ENCODE assay signal across 26 mouse cellular contexts in genomic region chr2:161342648-161343047, GRCm38 (mm10).
DNase-seq lines count a peak whose midpoint lies in the region; ATAC-seq and TF ChIP-seq lines count a peak whose summit lies in the region.
"Had no signal": no experiment of that assay in that cellular context is flagged by ENCODE, and none has a peak within 500 bp of the region (broad histone marks: within the 10 kb centered on the region; RNA-seq: fewer than 3 reads in every experiment).

No protein-coding gene starts in this region.

- no peak for TF ChIP-seq CTCF in forebrain, postnatal 0 days (IDR thresholded peaks at IDR 0.05; ENCODE audit: low read depth)
- no peak for TF ChIP-seq CTCF in liver, postnatal 0 days (IDR thresholded peaks at IDR 0.05; ENCODE audit: low read depth)

- WGBS in forebrain, embryonic 13.5 days = 95% methylated on average over 2 of the region's 2 CpGs
- WGBS in forebrain, postnatal 0 days = 90% methylated on average over 2 of the region's 2 CpGs
- 70% methylated on average over 2 of the region's 2 CpGs for WGBS in liver, postnatal 0 days (ENCODE audit: insufficient replicate concordance)
- 48% methylated on average over 2 of the region's 2 CpGs for WGBS in liver, embryonic 13.5 days (ENCODE audit: insufficient replicate concordance)

- no peak overlapping the region for H3K4me3 ChIP-seq in forebrain, embryonic 13.5 days
- no peak overlapping the region for H3K4me3 ChIP-seq in forebrain, postnatal 0 days (ENCODE audit: low read depth, low read length)
- H3K4me3 ChIP-seq in liver, postnatal 0 days (ENCODE audit: low read depth, low read length) = no peak overlapping the region
- no peak overlapping the region for H3K4me3 ChIP-seq in liver, embryonic 13.5 days (replicated peaks)
- H3K4me3 ChIP-seq: embryonic facial prominence, embryonic 12.5 days; heart, adult 2 months; hindbrain, embryonic 13.5 days; left cerebral cortex, adult 2 months; midbrain, embryonic 15.5 days had no signal

- ATAC-seq in forebrain, embryonic 13.5 days = no peak
- ATAC-seq in forebrain, postnatal 0 days = no peak
- no peak for ATAC-seq in liver, postnatal 0 days
- ATAC-seq in liver, embryonic 13.5 days (ENCODE audit: low read depth) = peak; percentile 84
- ATAC-seq: Patski had no signal

- H3K27ac ChIP-seq in forebrain, embryonic 13.5 days = peak overlapping the region; percentile 78
- no peak overlapping the region for H3K27ac ChIP-seq in forebrain, postnatal 0 days (ENCODE audit: low read depth, low read length)
- H3K27ac ChIP-seq in liver, postnatal 0 days (ENCODE audit: low read depth) = no peak overlapping the region
- peak overlapping the region; percentile 53 for H3K27ac ChIP-seq in liver, embryonic 13.5 days
- H3K27ac ChIP-seq: embryonic facial prominence, embryonic 12.5 days; heart, adult 2 months; heart, embryonic 15.5 days; kidney, embryonic 15.5 days; left cerebral cortex, adult 2 months; limb, embryonic 12.5 days had no signal

- H3K4me1 ChIP-seq in forebrain, embryonic 13.5 days = peaks cover 45% of the 10 kb centered on the region
- H3K4me1 ChIP-seq in forebrain, postnatal 0 days (ENCODE audit: insufficient read depth) = peaks cover 21% of the 10 kb centered on the region
- no peaks in the 10 kb centered on the region for H3K4me1 ChIP-seq in liver, postnatal 0 days (ENCODE audit: insufficient read depth)
- peaks cover 22% of the 10 kb centered on the region for H3K4me1 ChIP-seq in liver, embryonic 13.5 days (replicated peaks)

- H3K9ac ChIP-seq in forebrain, embryonic 13.5 days = no peak overlapping the region
- no peak overlapping the region for H3K9ac ChIP-seq in forebrain, postnatal 0 days
- H3K9ac ChIP-seq in liver, postnatal 0 days (replicated peaks) = no peak overlapping the region
- peak overlapping the region; percentile 22; the same call in 1 of the 2 replicates for H3K9ac ChIP-seq in liver, embryonic 13.5 days
- H3K9ac ChIP-seq: embryonic facial prominence, embryonic 12.5 days; hindbrain, embryonic 13.5 days; kidney, embryonic 15.5 days; limb, embryonic 12.5 days; midbrain, embryonic 15.5 days had no signal

- DNase-seq in forebrain, postnatal 0 days = no peak
- peak; percentile 56 for DNase-seq in liver
- DNase-seq in liver, postnatal 0 days = no peak
- peak; percentile 36 for DNase-seq in liver, embryonic 13.5 days
- DNase-seq in spleen, adult 12 weeks (ENCODE audit: low spot score) = no peak
- DNase-seq in spleen, postnatal 14 days (ENCODE audit: low spot score in 2 of 2) = no peak
- DNase-seq: adrenal gland, postnatal 10 days; cerebellum, adult 11-12 months; cerebellum, adult 9-11 months; embryo, embryonic 11 days; heart, adult 2 months; heart, postnatal 36 days; kidney, adult 18-20 months; kidney, postnatal 25 days; right cerebral cortex, adult 18-20 months; thymus, adult 2 months; thymus, postnatal 36 days had no signal

- no peaks in the 10 kb centered on the region for H3K9me3 ChIP-seq in forebrain, embryonic 13.5 days (replicated peaks)
- H3K9me3 ChIP-seq in forebrain, postnatal 0 days (ENCODE audit: low read length) = no peaks in the 10 kb centered on the region
- no peaks in the 10 kb centered on the region; the same call in 1 of the 2 replicates for H3K9me3 ChIP-seq in liver, postnatal 0 days (ENCODE audit: low read length)
- no peaks in the 10 kb centered on the region for H3K9me3 ChIP-seq in liver, embryonic 13.5 days (replicated peaks)
- H3K9me3 ChIP-seq: embryonic facial prominence, embryonic 12.5 days; heart, embryonic 15.5 days; hindbrain, embryonic 13.5 days; kidney, embryonic 15.5 days; limb, embryonic 12.5 days; midbrain, embryonic 15.5 days had no signal

- TF ChIP-seq EP300 in liver, postnatal 0 days (IDR thresholded peaks at IDR 0.05; ENCODE audit: low read depth) = no peak

- peaks cover 9% of the 10 kb centered on the region; the same call in 1 of the 2 replicates for H3K27me3 ChIP-seq in forebrain, embryonic 13.5 days
- no peaks in the 10 kb centered on the region for H3K27me3 ChIP-seq in forebrain, postnatal 0 days (ENCODE audit: insufficient read depth, low read length)
- no peaks in the 10 kb centered on the region for H3K27me3 ChIP-seq in liver, postnatal 0 days (ENCODE audit: insufficient read depth, low read length)
- H3K27me3 ChIP-seq in liver, embryonic 13.5 days = 0 out of 2 replicates have a peak, but pooled peaks cover 5% of the 10 kb centered on the region
- H3K27me3 ChIP-seq: Patski had no signal

- H3K36me3 ChIP-seq in forebrain, embryonic 13.5 days (ENCODE audit: poor library complexity, severe bottlenecking) = no peaks in the 10 kb centered on the region
- H3K36me3 ChIP-seq in forebrain, postnatal 0 days (ENCODE audit: insufficient read depth) = no peaks in the 10 kb centered on the region
- H3K36me3 ChIP-seq in liver, postnatal 0 days (replicated peaks; ENCODE audit: insufficient read depth, low read length) = no peaks in the 10 kb centered on the region
- no peaks in the 10 kb centered on the region for H3K36me3 ChIP-seq in liver, embryonic 13.5 days
- H3K36me3 ChIP-seq: embryonic facial prominence, embryonic 12.5 days; heart, embryonic 15.5 days; hindbrain, embryonic 13.5 days; kidney, embryonic 15.5 days; limb, embryonic 12.5 days; midbrain, embryonic 15.5 days had no signal

- H3K4me2 ChIP-seq in forebrain, embryonic 13.5 days = no peak overlapping the region
- H3K4me2 ChIP-seq in forebrain, postnatal 0 days (ENCODE audit: low read depth) = no peak overlapping the region
- no peak overlapping the region for H3K4me2 ChIP-seq in liver, postnatal 0 days (ENCODE audit: low read depth, low read length)
- H3K4me2 ChIP-seq in liver, embryonic 13.5 days = peak overlapping the region; percentile 57

Comparison
In these comparisons a context has a peak if more than half of its experiments do, and no peak if none do; other contexts are left out.
1. H3K27ac ChIP-seq: peak in forebrain, embryonic 13.5 days (single experiment) and liver, embryonic 13.5 days (single experiment); none in forebrain, postnatal 0 days (single experiment) and liver, postnatal 0 days (single experiment).
2. DNase-seq: peak in liver (single experiment) and liver, embryonic 13.5 days (single experiment); none in forebrain, postnatal 0 days (single experiment), liver, postnatal 0 days (single experiment), spleen, adult 12 weeks (single experiment) and spleen, postnatal 14 days (0 of 2).